Mouse (Mus musculus) neural tube, embryonic 15.5 days (tissue): Measurements from ENCODE around the gene Olfr427. TPM values are rescaled to one million over a fixed set of nuclear protein-coding genes. Genes with fewer than 3 reads are reported as not detected.
"Not testable (repeated sequence)": the region's sequence is repeated elsewhere in the genome, so short reads cannot be mapped to it uniquely, and the experiment has no call there.

Source experiments
- ATAC-seq: fragments of 200-750 bp; cut with Nextera tagmentation; 2 replicates; pipeline ENCODE4 v1.8.0; 2017; ENCODE audit warnings: mild to moderate bottlenecking, moderate TSS enrichment, moderate library complexity; ENCODE audit not compliant: low FRiP score
- H3K27ac ChIP-seq: fragments of 300-500 bp; sonication (generic); replicated peaks from 2 replicates; pipeline ENCODE4 v1.5.1; 2015; ENCODE audit warnings: mild to moderate bottlenecking, inconsistent platforms
- H3K27me3 ChIP-seq: fragments of 300-500 bp; sonication (generic); replicated peaks from 2 replicates; pipeline ENCODE4 v1.6.1; 2015; ENCODE audit warnings: inconsistent platforms
- H3K36me3 ChIP-seq: fragments of 300-500 bp; sonication (generic); 2 replicates; pipeline ENCODE4 v1.6.1; 2015; ENCODE audit warnings: inconsistent platforms
- H3K4me1 ChIP-seq: fragments of 300-500 bp; sonication (generic); 2 replicates; pipeline ENCODE4 v1.6.1; 2015; ENCODE audit warnings: inconsistent platforms
- H3K4me2 ChIP-seq: fragments of 300-500 bp; sonication (generic); 2 replicates; pipeline ENCODE4 v1.6.1; 2015; ENCODE audit warnings: inconsistent platforms, mild to moderate bottlenecking, moderate library complexity
- H3K4me3 ChIP-seq: fragments of 300-500 bp; sonication (generic); replicated peaks from 2 replicates; pipeline ENCODE4 v1.5.1; 2015; ENCODE audit warnings: mild to moderate bottlenecking, inconsistent platforms
- H3K9ac ChIP-seq: fragments of 300-500 bp; sonication (generic); replicated peaks from 2 replicates; pipeline ENCODE4 v1.6.1; 2015; ENCODE audit warnings: mild to moderate bottlenecking, inconsistent platforms
- H3K9me3 ChIP-seq: fragments of 300-500 bp; sonication (generic); replicated peaks from 2 replicates; pipeline ENCODE4 v1.6.1; 2016; ENCODE audit warnings: inconsistent platforms
- WGBS: fragments of 180-500 bp; shearing (Covaris S2); methylation state at CpG from one replicate; pipeline ENCODE4 v1.1.7; 2015; ENCODE audit warnings: mixed read lengths; 5-methylcytosine and 5-hydroxymethylcytosine counted together
- polyA plus RNA-seq: library from polyadenylated mRNA; unstranded; fragments of >200 nt; fragmentation: Nextera tagmentation; extraction: Ambion mirVana; gene quantifications from 2 replicates; pipeline ENCODE4 v1.2.1, GENCODE M21; 2015

The Olfr427 gene
- polyA plus RNA-seq, result not detected in 2 replicates

DNA sequence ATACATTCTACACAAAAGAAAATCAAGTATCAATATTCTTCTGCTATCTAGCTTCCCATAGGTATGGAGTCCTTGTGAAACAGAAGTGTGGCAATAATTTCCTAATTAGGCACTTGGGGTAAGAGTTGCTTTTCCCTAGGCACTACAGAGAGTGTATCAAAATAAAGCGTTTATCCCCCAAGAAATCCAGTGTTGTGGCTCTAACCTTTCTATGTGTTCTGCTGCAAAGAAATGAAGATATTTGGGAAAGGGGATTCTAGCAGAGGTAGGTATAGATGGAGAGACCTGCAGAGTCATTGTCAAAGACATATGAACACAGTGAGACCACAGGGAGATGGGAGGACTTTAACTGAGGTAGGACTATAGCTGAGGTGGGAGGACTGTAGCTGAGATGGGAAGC is at the start of gene Olfr427:
Gene Olfr427 (plus strand): TSS at position 301 of the 400 bp plus-strand sequence.
- no peak for ATAC-seq
- WGBS, result 98% methylated on average over 1 of the region's 1 CpGs

GRCm38 (mm10) chr1:174048227-174048626 is 48.5 kb upstream of the Olfr427 start:
- 91% methylated on average over 6 of the region's 6 CpGs for WGBS
- not testable (repeated sequence) for H3K36me3 ChIP-seq, H3K4me3 ChIP-seq, H3K27me3 ChIP-seq, H3K9ac ChIP-seq, H3K4me1 ChIP-seq, H3K4me2 ChIP-seq, ATAC-seq, H3K27ac ChIP-seq, H3K9me3 ChIP-seq

More for the DNA sequence above, at the start of gene Olfr427:
- Histone ChIP-seq H3K9ac (no peak within 1 kb of the TSS), H3K27me3 (no peaks in the 10 kb centered on the region), H3K4me3 (no peak within 1 kb of the TSS), H3K27ac (no peak within 1 kb of the TSS), H3K4me1 (no peaks in the 10 kb centered on the region), H3K4me2 (no peak within 1 kb of the TSS), H3K9me3 (no peaks in the 10 kb centered on the region), H3K36me3 (no peaks in the 10 kb centered on the region)

GRCm38 (mm10) chr1:174048893-174049292 is 47.8 kb upstream of the Olfr427 start, which contains the start of gene Olfr432:
Gene Olfr432 (plus strand): TSS chr1:174049205.
- H3K27ac ChIP-seq, result no peak within 1 kb of the TSS
- H3K9me3 ChIP-seq, result no peaks in the 10 kb centered on the region
- H3K27me3 ChIP-seq, result no peaks in the 10 kb centered on the region
- H3K4me3 ChIP-seq, result no peak within 1 kb of the TSS
- ATAC-seq, result no peak
- no peaks in the 10 kb centered on the region for H3K36me3 ChIP-seq
- WGBS, result 73% methylated on average over 2 of the region's 2 CpGs
- H3K4me2 ChIP-seq, result no peak within 1 kb of the TSS
- H3K4me1 ChIP-seq, result no peaks in the 10 kb centered on the region
- H3K9ac ChIP-seq, result no peak within 1 kb of the TSS

DNA sequence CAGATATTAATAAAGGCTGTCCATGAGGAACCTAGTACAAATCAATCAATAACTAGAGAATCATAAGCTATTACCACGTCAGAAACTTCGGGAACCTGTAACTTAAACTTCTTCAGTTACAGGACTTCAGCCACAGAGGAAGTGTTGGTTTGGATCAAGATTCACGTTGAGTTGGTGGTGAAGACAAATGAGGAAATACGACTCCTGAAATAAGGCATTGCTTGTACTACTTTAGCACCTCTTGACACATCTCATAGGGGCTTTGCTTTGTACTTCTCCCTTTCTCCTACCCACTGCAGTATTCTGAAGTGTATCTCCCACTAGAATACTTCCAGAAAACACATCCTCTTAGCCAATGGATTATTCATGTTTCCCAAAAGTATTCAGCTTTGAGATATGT is 47.3 kb upstream of the Olfr427 start:
- WGBS, result 80% methylated on average over 4 of the region's 4 CpGs
- H3K36me3 ChIP-seq, H3K27me3 ChIP-seq, H3K4me2 ChIP-seq, H3K9ac ChIP-seq, H3K27ac ChIP-seq, ATAC-seq, H3K4me3 ChIP-seq, H3K4me1 ChIP-seq, H3K9me3 ChIP-seq: not testable (repeated sequence)

- Histone ChIP-seq H3K4me3 (no peak overlapping the region), H3K36me3 (no peaks in the 10 kb centered on the region), H3K9me3 (no peaks in the 10 kb centered on the region), H3K4me1 (no peaks in the 10 kb centered on the region), H3K27ac (no peak overlapping the region), H3K9ac (no peak overlapping the region), H3K4me2 (no peak overlapping the region), H3K27me3 (no peaks in the 10 kb centered on the region)
- ATAC-seq, result no peak
- 94% methylated on average over 4 of the region's 4 CpGs for WGBS
Measured at GRCm38 (mm10) chr1:174050532-174050931, 46.2 kb upstream of the Olfr427 start.

DNA sequence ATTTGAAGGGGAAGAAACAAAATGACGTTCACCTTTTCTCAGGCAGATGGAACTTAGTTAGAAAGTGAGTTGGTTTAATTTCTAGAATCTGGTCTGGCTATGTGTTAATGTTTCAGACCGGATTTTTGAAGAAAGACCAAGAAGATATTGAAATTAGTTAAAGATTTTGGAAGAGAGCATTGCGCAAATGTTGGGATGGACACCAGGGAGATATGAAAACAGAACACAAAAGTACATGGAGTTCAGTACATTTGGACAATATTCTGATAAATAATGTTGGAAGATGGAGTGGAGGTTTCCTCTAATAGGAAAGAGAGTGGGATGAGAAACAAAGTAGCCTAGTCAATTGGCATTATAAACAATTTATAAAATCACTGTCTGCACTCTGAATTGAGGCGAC is 45.2 kb upstream of the Olfr427 start:
- no peak overlapping the region for H3K27ac ChIP-seq
- no peak for ATAC-seq
- no peak overlapping the region for H3K4me3 ChIP-seq
- no peaks in the 10 kb centered on the region for H3K36me3 ChIP-seq
- no peak overlapping the region for H3K9ac ChIP-seq
- no peaks in the 10 kb centered on the region for H3K4me1 ChIP-seq
- H3K4me2 ChIP-seq, result no peak overlapping the region
- WGBS, result 93% methylated on average over 4 of the region's 4 CpGs
- H3K9me3 ChIP-seq, result no peaks in the 10 kb centered on the region
- no peaks in the 10 kb centered on the region for H3K27me3 ChIP-seq

GRCm38 (mm10) chr1:174051931-174052536 is 44.7 kb upstream of the Olfr427 start:
- H3K4me1 ChIP-seq, result no peaks in the 10 kb centered on the region
- H3K36me3 ChIP-seq, result no peaks in the 10 kb centered on the region
- no peak overlapping the region for H3K4me2 ChIP-seq
- no peak overlapping the region for H3K4me3 ChIP-seq
- 90% methylated on average over 5 of the region's 5 CpGs for WGBS
- H3K27ac ChIP-seq, result no peak overlapping the region
- no peaks in the 10 kb centered on the region for H3K27me3 ChIP-seq
- no peak overlapping the region for H3K9ac ChIP-seq
- ATAC-seq, result no peak
- H3K9me3 ChIP-seq, result no peaks in the 10 kb centered on the region

GRCm38 (mm10) chr1:174052981-174053380 is 43.7 kb upstream of the Olfr427 start:
- 94% methylated on average over 3 of the region's 3 CpGs for WGBS
- no peaks in the 10 kb centered on the region for H3K27me3 ChIP-seq
- H3K36me3 ChIP-seq, result no peaks in the 10 kb centered on the region
- H3K9me3 ChIP-seq, result no peaks in the 10 kb centered on the region
- no peak overlapping the region for H3K27ac ChIP-seq
- H3K4me3 ChIP-seq, result no peak overlapping the region
- no peak for ATAC-seq
- H3K9ac ChIP-seq, result no peak overlapping the region
- no peaks in the 10 kb centered on the region for H3K4me1 ChIP-seq
- no peak overlapping the region for H3K4me2 ChIP-seq

- Histone ChIP-seq H3K27me3 (no peaks in the 10 kb centered on the region), H3K9ac (no peak overlapping the region), H3K4me2 (no peak overlapping the region), H3K27ac (no peak overlapping the region), H3K4me1 (no peaks in the 10 kb centered on the region), H3K9me3 (no peaks in the 10 kb centered on the region), H3K36me3 (no peaks in the 10 kb centered on the region), H3K4me3 (no peak overlapping the region)
- no peak for ATAC-seq
- 80% methylated on average over 2 of the region's 2 CpGs for WGBS
Measured at GRCm38 (mm10) chr1:174055248-174055647, 41.4 kb upstream of the Olfr427 start.

DNA sequence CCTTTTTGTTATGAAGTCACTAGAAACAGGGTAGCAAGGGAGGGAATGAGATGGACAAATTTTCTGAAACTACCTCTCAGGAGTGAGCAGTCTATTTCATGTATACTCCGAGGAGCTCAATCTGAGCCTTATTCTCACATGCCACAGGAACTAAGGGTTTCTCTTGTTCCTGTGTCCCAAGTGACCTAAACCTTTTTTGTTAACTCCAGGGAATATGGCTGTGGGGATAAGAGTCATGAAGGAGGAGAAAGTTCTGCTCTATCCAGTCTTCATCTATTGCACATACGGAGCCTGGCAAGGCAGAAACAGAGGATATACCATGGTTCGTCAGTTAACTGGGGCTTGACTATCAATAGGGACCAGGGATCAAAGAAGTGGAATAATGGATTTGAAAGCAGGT is 30.4 kb upstream of the Olfr427 start, which contains the start of gene Olfr430:
Gene Olfr430 (plus strand): TSS at position 301 of the 400 bp plus-strand sequence.
- Histone ChIP-seq H3K9ac (no peak within 1 kb of the TSS), H3K36me3 (no peaks in the 10 kb centered on the region), H3K27me3 (no peaks in the 10 kb centered on the region), H3K4me1 (no peaks in the 10 kb centered on the region), H3K4me3 (no peak within 1 kb of the TSS), H3K4me2 (no peak within 1 kb of the TSS), H3K9me3 (no peaks in the 10 kb centered on the region), H3K27ac (no peak within 1 kb of the TSS)
- ATAC-seq, result no peak
- 92% methylated on average over 3 of the region's 3 CpGs for WGBS

DNA sequence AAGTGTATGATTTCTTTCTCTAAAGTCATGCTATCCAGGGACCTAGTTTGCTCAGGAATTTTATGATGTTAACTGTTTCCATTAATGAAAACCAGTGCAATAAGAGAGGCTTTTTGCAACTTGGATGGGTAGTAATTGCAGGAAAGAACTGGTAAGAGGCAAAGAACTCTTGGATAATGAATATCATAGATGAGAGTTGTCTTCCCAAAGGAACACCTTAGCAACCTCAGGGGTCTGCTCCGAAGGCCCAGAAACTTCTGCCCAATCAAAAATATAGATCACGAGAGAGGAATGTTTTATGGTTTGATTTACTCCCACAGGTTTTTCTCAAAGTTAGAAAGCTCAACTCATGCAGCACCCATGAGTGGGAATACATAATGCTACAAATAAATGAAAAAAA is 12.7 kb upstream of the Olfr427 start, which contains the start of gene Olfr429:
Gene Olfr429 (plus strand): TSS at position 301 of the 400 bp plus-strand sequence.
- Histone ChIP-seq H3K27me3 (no peaks in the 10 kb centered on the region), H3K27ac (no peak within 1 kb of the TSS), H3K36me3 (no peaks in the 10 kb centered on the region), H3K9me3 (no peaks in the 10 kb centered on the region), H3K4me2 (no peak within 1 kb of the TSS), H3K4me3 (no peak within 1 kb of the TSS), H3K9ac (no peak within 1 kb of the TSS), H3K4me1 (no peaks in the 10 kb centered on the region)
- no peak for ATAC-seq
- WGBS, result 91% methylated on average over 2 of the region's 2 CpGs

GRCm38 (mm10) chr1:174103735-174104134 is 7.0 kb downstream of the Olfr427 start:
- H3K36me3 ChIP-seq, result no peaks in the 10 kb centered on the region
- WGBS, result 66% methylated on average over 2 of the region's 2 CpGs
- no peaks in the 10 kb centered on the region for H3K4me1 ChIP-seq
- no peak overlapping the region for H3K27ac ChIP-seq
- no peak overlapping the region for H3K4me2 ChIP-seq
- no peaks in the 10 kb centered on the region for H3K27me3 ChIP-seq
- ATAC-seq, result no peak
- no peak overlapping the region for H3K4me3 ChIP-seq
- no peak overlapping the region for H3K9ac ChIP-seq
- H3K9me3 ChIP-seq, result no peaks in the 10 kb centered on the region
